Mouse (Mus musculus): ENCODE measurements at regions not wholly inside any gene's neighbourhood (a gene's known extent, or its start where the extent isn't known, plus 50 kb on each side); places are given as distances from the start of the nearest gene placed in this dataset.

- peak; percentile 88 for ATAC-seq (ENCODE audit: low FRiP score, low TSS enrichment)
- WGBS: 16% methylated on average over 8 of the region's 8 CpGs
- Histone ChIP-seq H3K9me3 (ENCODE audit: control insufficient read depth, low read length) (no peaks in the 10 kb centered on the region), H3K4me2 (replicated peaks; ENCODE audit: low read depth, low read length) (no peak overlapping the region), H3K4me3 (ENCODE audit: low read length) (no peak overlapping the region), H3K4me1 (ENCODE audit: control insufficient read depth, insufficient read depth, low read length) (no peaks in the 10 kb centered on the region; the same call in 1 of the 2 replicates), H3K27ac (ENCODE audit: low read depth, low read length) (peak overlapping the region; percentile 25; the same call in 1 of the 2 replicates), H3K27me3 (ENCODE audit: control insufficient read depth, insufficient read depth, low read length) (no peaks in the 10 kb centered on the region), H3K36me3 (ENCODE audit: control insufficient read depth, insufficient read depth, low read length) (no peaks in the 10 kb centered on the region), H3K9ac (ENCODE audit: low read depth, low read length) (no peak overlapping the region)
Observed at GRCm38 (mm10) chr7:70496541-70497154, 130.1 kb upstream of the Nr2f2 start.

DNA sequence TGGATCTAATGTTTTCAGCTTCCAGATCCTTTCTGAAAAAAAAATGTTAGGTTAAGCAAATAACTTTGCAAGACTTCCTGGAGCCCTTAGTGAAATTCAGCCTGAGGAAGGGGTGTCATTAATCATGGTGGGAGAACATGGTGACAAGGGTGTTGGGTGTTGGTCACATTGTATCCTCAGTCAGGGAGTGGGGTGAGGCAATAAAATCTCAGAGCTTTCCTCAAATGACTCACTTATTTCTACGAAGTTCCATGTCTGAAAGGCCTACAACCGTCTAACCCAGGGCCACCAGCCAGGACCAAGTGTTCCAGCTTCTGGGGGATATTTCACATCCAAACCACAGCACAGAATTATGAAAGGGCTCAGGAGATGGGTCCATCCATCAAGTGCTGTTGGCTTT lies 117.7 kb upstream of the Nr2f2 start:
- WGBS: 66% methylated on average over 2 of the region's 2 CpGs
- ATAC-seq (ENCODE audit: low FRiP score, low TSS enrichment): no peak

GRCm38 (mm10) chr7:70483536-70483935 lies 117.0 kb upstream of the Nr2f2 start:
- Histone ChIP-seq H3K36me3 (ENCODE audit: control insufficient read depth, insufficient read depth, low read length) (no peaks in the 10 kb centered on the region), H3K9ac (ENCODE audit: low read depth, low read length) (no peak overlapping the region), H3K27me3 (ENCODE audit: control insufficient read depth, insufficient read depth, low read length) (no peaks in the 10 kb centered on the region), H3K4me1 (ENCODE audit: control insufficient read depth, insufficient read depth, low read length) (no peaks in the 10 kb centered on the region), H3K4me3 (ENCODE audit: low read length) (no peak overlapping the region), H3K4me2 (replicated peaks; ENCODE audit: low read depth, low read length) (no peak overlapping the region), H3K27ac (ENCODE audit: low read depth, low read length) (no peak overlapping the region), H3K9me3 (ENCODE audit: control insufficient read depth, low read length) (no peaks in the 10 kb centered on the region)
- 92% methylated on average over 3 of the region's 3 CpGs for WGBS
- ATAC-seq (ENCODE audit: low FRiP score, low TSS enrichment): no peak

More for the DNA sequence above, 117.7 kb upstream of the Nr2f2 start:
- no peaks in the 10 kb centered on the region for H3K27me3 ChIP-seq (ENCODE audit: control insufficient read depth, insufficient read depth, low read length)
- H3K9me3 ChIP-seq (ENCODE audit: control insufficient read depth, low read length): no peaks in the 10 kb centered on the region
- no peak overlapping the region for H3K27ac ChIP-seq (ENCODE audit: low read depth, low read length)
- no peaks in the 10 kb centered on the region for H3K4me1 ChIP-seq (ENCODE audit: control insufficient read depth, insufficient read depth, low read length)
- no peaks in the 10 kb centered on the region for H3K36me3 ChIP-seq (ENCODE audit: control insufficient read depth, insufficient read depth, low read length)
- no peak overlapping the region for H3K9ac ChIP-seq (ENCODE audit: low read depth, low read length)
- no peak overlapping the region for H3K4me2 ChIP-seq (replicated peaks; ENCODE audit: low read depth, low read length)
- no peak overlapping the region for H3K4me3 ChIP-seq (ENCODE audit: low read length)

GRCm38 (mm10) chr7:70481880-70482279 lies 115.3 kb upstream of the Nr2f2 start:
- WGBS: 84% methylated on average over 10 of the region's 10 CpGs
- Histone ChIP-seq H3K27ac (ENCODE audit: low read depth, low read length) (no peak overlapping the region), H3K4me2 (replicated peaks; ENCODE audit: low read depth, low read length) (no peak overlapping the region), H3K9me3 (ENCODE audit: control insufficient read depth, low read length) (no peaks in the 10 kb centered on the region), H3K4me3 (ENCODE audit: low read length) (no peak overlapping the region), H3K4me1 (ENCODE audit: control insufficient read depth, insufficient read depth, low read length) (no peaks in the 10 kb centered on the region), H3K9ac (ENCODE audit: low read depth, low read length) (no peak overlapping the region), H3K36me3 (ENCODE audit: control insufficient read depth, insufficient read depth, low read length) (no peaks in the 10 kb centered on the region), H3K27me3 (ENCODE audit: control insufficient read depth, insufficient read depth, low read length) (no peaks in the 10 kb centered on the region)
- no peak for ATAC-seq (ENCODE audit: low FRiP score, low TSS enrichment)

DNA sequence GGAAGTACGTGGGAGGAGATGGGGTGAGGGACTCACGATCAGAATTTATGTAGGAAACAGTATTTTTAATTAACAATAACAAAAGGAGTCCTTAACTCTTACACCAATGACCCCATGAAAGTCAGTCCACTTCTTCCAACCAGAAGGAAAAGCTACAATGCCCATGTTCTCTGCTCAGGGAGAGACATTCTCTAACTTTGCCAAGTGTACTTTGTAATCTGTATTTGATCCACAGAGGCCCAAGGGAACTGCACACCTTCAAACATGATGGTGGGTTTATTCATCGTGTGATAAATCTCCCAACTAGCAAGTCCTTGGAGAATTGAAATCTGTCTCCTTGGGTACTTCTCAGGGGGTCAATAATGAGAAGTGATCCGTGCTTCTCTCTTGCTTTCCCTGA lies 106.3 kb upstream of the Nr2f2 start:
- ATAC-seq (ENCODE audit: low FRiP score, low TSS enrichment): no peak
- no peak overlapping the region for H3K27ac ChIP-seq (ENCODE audit: low read depth, low read length)
- no peaks in the 10 kb centered on the region for H3K27me3 ChIP-seq (ENCODE audit: control insufficient read depth, insufficient read depth, low read length)
- H3K36me3 ChIP-seq (ENCODE audit: control insufficient read depth, insufficient read depth, low read length): no peaks in the 10 kb centered on the region
- no peak overlapping the region for H3K9ac ChIP-seq (ENCODE audit: low read depth, low read length)
- 48% methylated on average over 4 of the region's 4 CpGs for WGBS
- no peak overlapping the region for H3K4me2 ChIP-seq (replicated peaks; ENCODE audit: low read depth, low read length)
- H3K9me3 ChIP-seq (ENCODE audit: control insufficient read depth, low read length): no peaks in the 10 kb centered on the region
- H3K4me1 ChIP-seq (ENCODE audit: control insufficient read depth, insufficient read depth, low read length): no peaks in the 10 kb centered on the region
- H3K4me3 ChIP-seq (ENCODE audit: low read length): no peak overlapping the region

DNA sequence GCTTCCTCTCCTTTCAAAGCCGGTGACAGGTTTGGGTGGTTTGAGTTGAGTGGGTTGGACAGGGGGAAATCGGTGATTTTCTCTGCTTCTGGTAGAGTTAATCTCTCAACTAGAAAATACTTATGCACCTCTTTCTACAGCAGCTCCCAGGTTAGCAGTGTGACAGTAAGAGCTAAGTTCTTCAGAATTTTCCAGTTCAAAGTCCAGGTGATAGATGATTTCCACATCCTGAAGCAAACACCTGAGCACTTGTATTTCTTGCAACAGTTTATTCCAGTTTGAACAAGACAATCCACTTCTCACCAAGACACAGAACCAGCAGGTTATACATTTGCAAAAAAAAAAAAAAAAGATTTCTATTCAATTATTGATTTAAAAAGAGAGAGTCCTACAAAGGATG lies 104.0 kb upstream of the Nr2f2 start:
- Histone ChIP-seq H3K4me2 (replicated peaks; ENCODE audit: low read depth, low read length) (no peak overlapping the region), H3K9ac (ENCODE audit: low read depth, low read length) (no peak overlapping the region), H3K36me3 (ENCODE audit: control insufficient read depth, insufficient read depth, low read length) (no peaks in the 10 kb centered on the region), H3K9me3 (ENCODE audit: control insufficient read depth, low read length) (no peaks in the 10 kb centered on the region), H3K27me3 (ENCODE audit: control insufficient read depth, insufficient read depth, low read length) (no peaks in the 10 kb centered on the region), H3K4me3 (ENCODE audit: low read length) (no peak overlapping the region), H3K4me1 (ENCODE audit: control insufficient read depth, insufficient read depth, low read length) (no peaks in the 10 kb centered on the region), H3K27ac (ENCODE audit: low read depth, low read length) (no peak overlapping the region)
- 94% methylated on average over 2 of the region's 2 CpGs for WGBS
- ATAC-seq (ENCODE audit: low FRiP score, low TSS enrichment): no peak

DNA sequence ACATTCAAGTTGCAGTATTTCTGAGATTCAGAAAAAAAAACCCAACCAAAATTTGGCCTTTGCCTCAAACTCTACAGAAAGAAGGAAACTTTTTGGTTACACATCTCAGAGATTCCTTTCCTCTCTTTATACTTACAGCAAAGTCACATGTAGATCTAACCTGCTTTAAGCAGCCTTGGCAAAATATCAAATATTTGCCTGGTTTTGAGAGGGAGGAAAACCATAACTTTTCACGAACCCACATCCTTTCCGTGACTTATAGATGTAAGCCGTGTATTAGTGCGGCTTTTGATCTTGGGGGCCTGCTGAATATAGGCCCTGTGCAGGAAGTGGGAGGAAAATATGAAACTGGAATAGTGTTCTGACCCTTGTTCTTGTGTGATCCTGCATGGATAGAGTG lies 95.6 kb upstream of the Nr2f2 start:
- 60% methylated on average over 4 of the region's 4 CpGs for WGBS
- no peaks in the 10 kb centered on the region for H3K27me3 ChIP-seq (ENCODE audit: control insufficient read depth, insufficient read depth, low read length)
- H3K9me3 ChIP-seq (ENCODE audit: control insufficient read depth, low read length): no peaks in the 10 kb centered on the region
- H3K4me1 ChIP-seq (ENCODE audit: control insufficient read depth, insufficient read depth, low read length): no peaks in the 10 kb centered on the region
- ATAC-seq (ENCODE audit: low FRiP score, low TSS enrichment): no peak
- no peak overlapping the region for H3K27ac ChIP-seq (ENCODE audit: low read depth, low read length)
- H3K4me2 ChIP-seq (replicated peaks; ENCODE audit: low read depth, low read length): no peak overlapping the region
- H3K4me3 ChIP-seq (ENCODE audit: low read length): no peak overlapping the region
- no peaks in the 10 kb centered on the region for H3K36me3 ChIP-seq (ENCODE audit: control insufficient read depth, insufficient read depth, low read length)
- H3K9ac ChIP-seq (ENCODE audit: low read depth, low read length): no peak overlapping the region

- H3K4me3 ChIP-seq (ENCODE audit: low read length): no peak overlapping the region
- no peaks in the 10 kb centered on the region for H3K4me1 ChIP-seq (ENCODE audit: control insufficient read depth, insufficient read depth, low read length)
- H3K36me3 ChIP-seq (ENCODE audit: control insufficient read depth, insufficient read depth, low read length): no peaks in the 10 kb centered on the region
- no peak overlapping the region for H3K27ac ChIP-seq (ENCODE audit: low read depth, low read length)
- WGBS: 81% methylated on average over 1 of the region's 1 CpGs
- H3K4me2 ChIP-seq (replicated peaks; ENCODE audit: low read depth, low read length): no peak overlapping the region
- no peaks in the 10 kb centered on the region for H3K27me3 ChIP-seq (ENCODE audit: control insufficient read depth, insufficient read depth, low read length)
- no peaks in the 10 kb centered on the region for H3K9me3 ChIP-seq (ENCODE audit: control insufficient read depth, low read length)
- ATAC-seq (ENCODE audit: low FRiP score, low TSS enrichment): no peak
- no peak overlapping the region for H3K9ac ChIP-seq (ENCODE audit: low read depth, low read length)
Observed at GRCm38 (mm10) chr7:70454525-70454924, 88.0 kb upstream of the Nr2f2 start.

GRCm38 (mm10) chr7:70452816-70453215 lies 86.3 kb upstream of the Nr2f2 start:
- H3K9me3 ChIP-seq (ENCODE audit: control insufficient read depth, low read length): no peaks in the 10 kb centered on the region
- H3K36me3 ChIP-seq (ENCODE audit: control insufficient read depth, insufficient read depth, low read length): no peaks in the 10 kb centered on the region
- no peak overlapping the region for H3K4me3 ChIP-seq (ENCODE audit: low read length)
- H3K4me1 ChIP-seq (ENCODE audit: control insufficient read depth, insufficient read depth, low read length): no peaks in the 10 kb centered on the region
- WGBS: 80% methylated on average over 4 of the region's 4 CpGs
- H3K27ac ChIP-seq (ENCODE audit: low read depth, low read length): no peak overlapping the region
- ATAC-seq (ENCODE audit: low FRiP score, low TSS enrichment): no peak
- no peak overlapping the region for H3K4me2 ChIP-seq (replicated peaks; ENCODE audit: low read depth, low read length)
- no peaks in the 10 kb centered on the region for H3K27me3 ChIP-seq (ENCODE audit: control insufficient read depth, insufficient read depth, low read length)
- H3K9ac ChIP-seq (ENCODE audit: low read depth, low read length): no peak overlapping the region
